Comparison of ENCODE assay signal across 19 mouse cellular contexts in the genomic region with DNA sequence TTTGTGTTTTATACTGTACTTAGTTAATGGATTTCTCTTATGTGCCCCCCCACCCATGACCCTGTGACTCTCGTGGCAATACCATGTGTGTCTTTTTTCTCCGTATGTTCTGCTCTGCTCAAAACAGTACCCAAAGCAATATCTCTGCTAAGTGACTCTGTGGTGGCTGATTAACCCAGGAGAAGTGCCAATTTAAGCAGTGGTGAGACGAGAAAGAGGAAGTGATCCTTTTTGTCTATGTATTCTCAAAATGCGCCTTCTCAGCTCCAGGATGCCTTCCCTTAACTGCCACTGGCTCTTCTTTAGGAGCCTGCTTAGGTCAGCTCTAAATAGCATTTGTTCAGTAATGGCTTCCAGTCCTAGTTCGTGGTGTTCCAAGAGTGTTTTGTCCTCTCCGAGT.
A peak's percentile ranks its signal among the peaks of the same experiment; 100 is the strongest.
DNase-seq lines count a peak whose midpoint lies in the region; ATAC-seq and TF ChIP-seq lines count a peak whose summit lies in the region.
"Had no signal": no experiment of that assay in that cellular context is flagged by ENCODE, and none has a peak within 500 bp of the region (broad histone marks: within the 10 kb centered on the region; RNA-seq: fewer than 3 reads in every experiment).

No protein-coding gene starts in this region.

- H3K9ac ChIP-seq in liver, embryonic 14.5 days (replicated peaks), result no peak overlapping the region
- H3K9ac ChIP-seq in MEL (ENCODE audit: control insufficient read depth, low read depth, low read length, poor library complexity, severe bottlenecking), result no peak overlapping the region
- H3K9ac ChIP-seq: embryonic facial prominence, embryonic 12.5 days; heart, embryonic 13.5 days; hindbrain, embryonic 14.5 days; midbrain, embryonic 15.5 days had no signal

- TF ChIP-seq POLR2A in MEL (IDR thresholded peaks at IDR 0.05; ENCODE audit: control insufficient read depth in 1 of 2, insufficient read depth in 1 of 2, low read depth in 1 of 2, low read length in 2 of 2, poor library complexity in 1 of 2), result no peak

- H3K27ac ChIP-seq in liver, embryonic 14.5 days, result no peak overlapping the region
- no peak overlapping the region for H3K27ac ChIP-seq in MEL (ENCODE audit: control insufficient read depth, low read depth, low read length)
- H3K27ac ChIP-seq: embryonic facial prominence, embryonic 12.5 days; heart, embryonic 13.5 days; hindbrain, embryonic 14.5 days; macrophage; midbrain, embryonic 15.5 days; stomach, postnatal 0 days had no signal

- H3K36me3 ChIP-seq in liver, embryonic 14.5 days (replicated peaks; ENCODE audit: control insufficient read depth, insufficient read depth, low read depth), result no peaks in the 10 kb centered on the region
- no peaks in the 10 kb centered on the region for H3K36me3 ChIP-seq in MEL (ENCODE audit: control insufficient read depth in 1 of 2, insufficient read depth in 2 of 2, low read length in 2 of 2)
- no peaks in the 10 kb centered on the region for H3K36me3 ChIP-seq in splenic B cell, adult 2 months (ENCODE audit: control insufficient read depth, insufficient read depth, low read length, poor library complexity, severe bottlenecking)
- H3K36me3 ChIP-seq: embryonic facial prominence, embryonic 12.5 days; heart, embryonic 13.5 days; midbrain, embryonic 15.5 days had no signal

- H3K4me2 ChIP-seq in liver, embryonic 14.5 days (ENCODE audit: low read depth), result no peak overlapping the region
- H3K4me2 ChIP-seq: embryonic facial prominence, embryonic 12.5 days; heart, embryonic 13.5 days; hindbrain, embryonic 14.5 days; midbrain, embryonic 15.5 days had no signal

- no peaks in the 10 kb centered on the region for H3K79me2 ChIP-seq in MEL (ENCODE audit: control insufficient read depth, insufficient read depth, low read length, poor library complexity)

- no peak for TF ChIP-seq RAD21 in MEL (IDR thresholded peaks at IDR 0.05; ENCODE audit: low read depth, low read length)

- no peak for TF ChIP-seq EP300 in liver, embryonic 14.5 days (IDR thresholded peaks at IDR 0.05; ENCODE audit: low read depth)
- TF ChIP-seq EP300 in MEL (IDR thresholded peaks at IDR 0.05; ENCODE audit: low read depth in 1 of 2, low read length in 2 of 2), result 0 out of 4 replicates have a peak, but pooled peaks of 1 of the 2 experiments have one; percentile 10

- no peaks in the 10 kb centered on the region for H3K27me3 ChIP-seq in liver, embryonic 14.5 days (ENCODE audit: control insufficient read depth, insufficient read depth, low read length)
- no peaks in the 10 kb centered on the region for H3K27me3 ChIP-seq in MEL (ENCODE audit: control insufficient read depth in 1 of 2, insufficient read depth in 2 of 2, low read length in 2 of 2)
- H3K27me3 ChIP-seq in splenic B cell, adult 2 months (ENCODE audit: control insufficient read depth, insufficient read depth, low read length, poor library complexity, severe bottlenecking), result no peaks in the 10 kb centered on the region
- H3K27me3 ChIP-seq: embryonic facial prominence, embryonic 12.5 days; heart, embryonic 13.5 days; midbrain, embryonic 15.5 days had no signal

- no peak overlapping the region for H3K4me3 ChIP-seq in liver, embryonic 14.5 days (ENCODE audit: insufficient read depth in 1 of 2, low read depth in 2 of 2, low read length in 2 of 2)
- H3K4me3 ChIP-seq in MEL (ENCODE audit: control insufficient read depth in 1 of 2, insufficient read depth in 1 of 2, low read depth in 2 of 2, low read length in 2 of 2), result no peak overlapping the region
- H3K4me3 ChIP-seq: embryonic facial prominence, embryonic 12.5 days; heart, embryonic 13.5 days; midbrain, embryonic 15.5 days had no signal

- H3K9me3 ChIP-seq in liver, embryonic 14.5 days (ENCODE audit: control insufficient read depth, low read length), result no peaks in the 10 kb centered on the region
- H3K9me3 ChIP-seq in MEL (replicated peaks; ENCODE audit: insufficient read depth, low read length), result no peaks in the 10 kb centered on the region
- H3K9me3 ChIP-seq: embryonic facial prominence, embryonic 12.5 days; heart, embryonic 13.5 days; midbrain, embryonic 15.5 days had no signal

- TF ChIP-seq CTCF in liver, embryonic 14.5 days (IDR thresholded peaks at IDR 0.05; ENCODE audit: low read depth), result no peak
- no peak for TF ChIP-seq CTCF in MEL (IDR thresholded peaks at IDR 0.05 in 2 of 3, conservative IDR thresholded peaks at IDR 0.05 in 1 of 3; ENCODE audit: control insufficient read depth in 1 of 3, insufficient read depth in 1 of 3, low read depth in 2 of 3, low read length in 3 of 3, poor library complexity in 1 of 3, severe bottlenecking in 1 of 3)

- WGBS in liver, embryonic 14.5 days (ENCODE audit: insufficient replicate concordance), result 21% methylated on average over 6 of the region's 6 CpGs

- DNase-seq in liver, embryonic 14.5 days (ENCODE audit: low read depth in 3 of 3, low spot score in 3 of 3), result peak in 2 of 3 experiments; percentile 1
- DNase-seq in liver (no peak), MEL (ENCODE audit: low read depth, low spot score) (peak; percentile 52)
- DNase-seq in splenic B cell, adult 2 months (ENCODE audit: low read depth, low spot score), result peak; percentile 32
- DNase-seq in embryo, embryonic 9.5 days (ENCODE audit: extremely low spot score), result no peak
- DNase-seq in cerebellum, adult 9-10 months, result no peak
- DNase-seq: adrenal gland, postnatal 14 days; cerebellum, adult 11-12 months; cerebellum, postnatal 36 days; kidney, postnatal 4 days; retina, postnatal 1 day had no signal

- ATAC-seq in liver, embryonic 14.5 days (ENCODE audit: insufficient read depth), result no peak
- ATAC-seq in hematopoietic stem cell, adult 5-6 weeks (replicated peaks in 1 of 2; ENCODE audit: insufficient read depth in 1 of 2, low FRiP score in 2 of 2, low TSS enrichment in 1 of 2, low read depth in 1 of 2, poor library complexity in 2 of 2, severe bottlenecking in 2 of 2), result peak; percentile 97 to 99
- ATAC-seq: forebrain, embryonic 16.5 days; midbrain, embryonic 15.5 days had no signal

- no peaks in the 10 kb centered on the region for H3K4me1 ChIP-seq in liver, embryonic 14.5 days (replicated peaks; ENCODE audit: control insufficient read depth in 2 of 2, insufficient read depth in 2 of 2, low read length in 1 of 2)
- no peaks in the 10 kb centered on the region for H3K4me1 ChIP-seq in MEL (ENCODE audit: control insufficient read depth in 1 of 2, insufficient read depth in 2 of 2, low read length in 2 of 2)
- H3K4me1 ChIP-seq: embryonic facial prominence, embryonic 12.5 days; heart, embryonic 13.5 days; midbrain, embryonic 15.5 days had no signal

TF ChIP-seq in MEL, 35 proteins besides CTCF, POLR2A, EP300 and RAD21:
- no peak for TF ChIP-seq MYC (IDR thresholded peaks at IDR 0.05; ENCODE audit: low read depth, low read length)
- TF ChIP-seq TCF12 (IDR thresholded peaks at IDR 0.05; ENCODE audit: low read depth, low read length), result no peak
- TF ChIP-seq NELFE (IDR thresholded peaks at IDR 0.05; ENCODE audit: low read depth, low read length), result no peak
- no peak for TF ChIP-seq GABPA (IDR thresholded peaks at IDR 0.05; ENCODE audit: low read depth, low read length)
- TF ChIP-seq KAT2A (conservative IDR thresholded peaks at IDR 0.05; ENCODE audit: low read depth, low read length), result no peak
- TF ChIP-seq CHD1 (IDR thresholded peaks at IDR 0.05; ENCODE audit: low read depth, low read length), result no peak
- TF ChIP-seq GATA1 (IDR thresholded peaks at IDR 0.05; ENCODE audit: low read depth, low read length), result no peak
- no peak for TF ChIP-seq ETS1 (IDR thresholded peaks at IDR 0.05; ENCODE audit: low read depth, low read length)
- TF ChIP-seq USF2 (IDR thresholded peaks at IDR 0.05; ENCODE audit: borderline replicate concordance in 1 of 2, insufficient read depth in 1 of 2, low read depth in 1 of 2, low read length in 2 of 2), result no peak
- no peak for TF ChIP-seq MXI1 (IDR thresholded peaks at IDR 0.05; ENCODE audit: low read depth, low read length)
- no peak for TF ChIP-seq E2F4 (IDR thresholded peaks at IDR 0.05; ENCODE audit: borderline replicate concordance, low read depth, low read length)
- no peak for TF ChIP-seq JUND (IDR thresholded peaks at IDR 0.05; ENCODE audit: low read depth, low read length)
- TF ChIP-seq POLR2AphosphoS5 (IDR thresholded peaks at IDR 0.05; ENCODE audit: borderline replicate concordance, low read depth, low read length), result no peak
- TF ChIP-seq POLR2AphosphoS2 (IDR thresholded peaks at IDR 0.05; ENCODE audit: low read length), result no peak
- TF ChIP-seq ZNF384 (IDR thresholded peaks at IDR 0.05; ENCODE audit: low read depth, low read length), result no peak
- TF ChIP-seq MAX (IDR thresholded peaks at IDR 0.05; ENCODE audit: low read length), result no peak
- no peak for TF ChIP-seq HCFC1 (IDR thresholded peaks at IDR 0.05; ENCODE audit: low read depth, low read length)
- TF ChIP-seq MAZ (IDR thresholded peaks at IDR 0.05; ENCODE audit: low read depth, low read length), result no peak
- TF ChIP-seq ELF1 (IDR thresholded peaks at IDR 0.05; ENCODE audit: low read depth, low read length), result no peak

Comparison
In these comparisons a context has a peak if more than half of its experiments do, and no peak if none do; other contexts are left out.
1. DNase-seq: peak in liver, embryonic 14.5 days (2 of 3), MEL (single experiment) and splenic B cell, adult 2 months (single experiment); none in liver (single experiment), embryo, embryonic 9.5 days (single experiment) and cerebellum, adult 9-10 months (single experiment).